Mouse (Mus musculus) CH12.LX (cell line): ENCODE measurements around the gene Nppa. TPM values are rescaled to one million over a fixed set of nuclear protein-coding genes. Genes with fewer than 3 reads are reported as not detected.

Experiments used
- DNase-seq: peaks from one replicate; pipeline ENCODE4 v3.0.0-alpha.2; 2013; ENCODE audit errors: extremely low read depth
- H3K27ac ChIP-seq: 2 replicates; pipeline ENCODE4 v1.5.1; 2012; ENCODE audit warnings: low read depth, mild to moderate bottlenecking, control low read depth, moderate library complexity; ENCODE audit not compliant: insufficient read depth
- H3K27me3 ChIP-seq: replicated peaks from 2 replicates; pipeline ENCODE3; 2012; ENCODE audit warnings: inconsistent platforms
- H3K36me3 ChIP-seq, 2 experiments: replicated peaks in 1 of 2; 2 replicates each; pipeline versions ENCODE3 to v1.6.1; 2012; ENCODE audit warnings: inconsistent platforms in 1 of 2, low read length in 1 of 2, mild to moderate bottlenecking in 1 of 2, mixed read lengths in 1 of 2, moderate library complexity in 1 of 2; ENCODE audit not compliant: control insufficient read depth in 1 of 2, insufficient read depth in 1 of 2
- H3K4me1 ChIP-seq, 2 experiments: 2 replicates each; pipeline ENCODE4 v1.6.1; 2012; ENCODE audit warnings: inconsistent platforms in 1 of 2, moderate library complexity in 1 of 2; ENCODE audit not compliant: insufficient read depth in 2 of 2, control insufficient read depth in 1 of 2
- H3K4me2 ChIP-seq: 2 replicates; pipeline ENCODE4 v1.6.1; 2012; ENCODE audit warnings: low read depth, mild to moderate bottlenecking, control low read depth; ENCODE audit not compliant: poor library complexity, insufficient read depth, severe bottlenecking
- H3K4me3 ChIP-seq, 3 experiments: fragments of 150-350 bp in 1 of 3; sonication (generic) in 1 of 3; replicated peaks in 1 of 3; 2 replicates each; pipeline versions ENCODE3 to v1.5.1; 2011 to 2012; ENCODE audit warnings: low read depth in 2 of 3, low read length in 2 of 3, mild to moderate bottlenecking in 2 of 3, moderate library complexity in 2 of 3, control low read depth in 1 of 3, improper control_type of control experiment in 1 of 3, inconsistent platforms in 1 of 3, mixed read lengths in 1 of 3; ENCODE audit not compliant: poor library complexity in 1 of 3
- H3K79me2 ChIP-seq: replicated peaks from 2 replicates; pipeline ENCODE4 v1.6.1; 2012; ENCODE audit warnings: mild to moderate bottlenecking, moderate library complexity; ENCODE audit not compliant: control insufficient read depth, poor library complexity, insufficient read depth, severe bottlenecking; ENCODE audit errors: extremely low read depth
- H3K9ac ChIP-seq: 2 replicates; pipeline ENCODE4 v1.6.1; 2012; ENCODE audit warnings: low read depth, mild to moderate bottlenecking, control low read depth, moderate library complexity; ENCODE audit not compliant: insufficient read depth
- H3K9me3 ChIP-seq: replicated peaks from 2 replicates; pipeline ENCODE3; 2012; ENCODE audit warnings: low read length, inconsistent platforms, mixed read lengths
- CHD1 ChIP-seq: IDR thresholded peaks from 2 replicates; pipeline ENCODE4 v1.6.1; 2012; ENCODE audit warnings: low read depth, low read length, improper control_type of control experiment, inconsistent platforms
- CHD2 ChIP-seq: IDR thresholded peaks from 2 replicates; pipeline ENCODE4 v1.6.1; 2011; ENCODE audit warnings: low read length, improper control_type of control experiment
- CTCF ChIP-seq, 2 experiments: IDR thresholded peaks in 1 of 2; conservative IDR thresholded peaks in 1 of 2; 2 replicates each; pipeline ENCODE4 v1.5.1; 2011 to 2012; ENCODE audit warnings: low read depth in 2 of 2, low read length in 2 of 2, improper control_type of control experiment in 1 of 2, inconsistent platforms in 1 of 2, mild to moderate bottlenecking in 1 of 2, moderate library complexity in 1 of 2
- E2F4 ChIP-seq: IDR thresholded peaks from 2 replicates; pipeline ENCODE4 v1.6.1; 2011; ENCODE audit warnings: low read depth, low read length, improper control_type of control experiment; ENCODE audit not compliant: insufficient replicate concordance
- ELF1 ChIP-seq: IDR thresholded peaks from 2 replicates; pipeline ENCODE4 v1.6.1; 2014; ENCODE audit warnings: low read depth, mild to moderate bottlenecking, inconsistent platforms, low read length, improper control_type of control experiment
- ETS1 ChIP-seq: conservative IDR thresholded peaks from 2 replicates; pipeline ENCODE4 v1.6.1; 2012; ENCODE audit warnings: low read depth, mild to moderate bottlenecking, inconsistent platforms, low read length, improper control_type of control experiment, moderate library complexity
- GABPA ChIP-seq: IDR thresholded peaks from 2 replicates; pipeline ENCODE4 v1.6.1; 2012; ENCODE audit warnings: low read depth, low read length, improper control_type of control experiment, inconsistent platforms; ENCODE audit not compliant: insufficient replicate concordance
- HCFC1 ChIP-seq: IDR thresholded peaks from 2 replicates; pipeline ENCODE4 v1.6.1; 2012; ENCODE audit warnings: low read depth, mild to moderate bottlenecking, inconsistent platforms, low read length, improper control_type of control experiment
- IRF4 ChIP-seq: IDR thresholded peaks from 2 replicates; pipeline ENCODE4 v1.6.1; 2014; ENCODE audit warnings: low read depth, mild to moderate bottlenecking, inconsistent platforms, low read length, improper control_type of control experiment
- JUN ChIP-seq: IDR thresholded peaks from 2 replicates; pipeline ENCODE4 v1.6.1; 2011; ENCODE audit warnings: low read depth, mild to moderate bottlenecking, low read length, improper control_type of control experiment, moderate library complexity; ENCODE audit not compliant: insufficient read depth
- JUND ChIP-seq: conservative IDR thresholded peaks from 2 replicates; pipeline ENCODE4 v1.6.1; 2011; ENCODE audit warnings: low read depth, low read length, improper control_type of control experiment
- KAT2A ChIP-seq: IDR thresholded peaks from 2 replicates; pipeline ENCODE4 v1.6.1; 2012; ENCODE audit warnings: low read length, improper control_type of control experiment, inconsistent platforms; ENCODE audit not compliant: insufficient replicate concordance
- MAFK ChIP-seq: IDR thresholded peaks from 2 replicates; pipeline ENCODE4 v1.6.1; 2011; ENCODE audit warnings: low read length, improper control_type of control experiment; ENCODE audit not compliant: insufficient replicate concordance
- MEF2A ChIP-seq: IDR thresholded peaks from 2 replicates; pipeline ENCODE4 v1.6.1; 2014; ENCODE audit warnings: low read depth, mild to moderate bottlenecking, inconsistent platforms, low read length, improper control_type of control experiment, borderline replicate concordance
- MXI1 ChIP-seq: IDR thresholded peaks from 2 replicates; pipeline ENCODE4 v1.6.1; 2011; ENCODE audit warnings: mild to moderate bottlenecking, low read depth, low read length, improper control_type of control experiment
- MYC ChIP-seq: IDR thresholded peaks from 2 replicates; pipeline ENCODE4 v1.6.1; 2011; ENCODE audit warnings: low read depth, mild to moderate bottlenecking, improper control_type of control experiment, low read length
- NELFE ChIP-seq: IDR thresholded peaks from 2 replicates; pipeline ENCODE4 v1.6.1; 2011; ENCODE audit warnings: low read depth, low read length, improper control_type of control experiment
- NRF1 ChIP-seq: IDR thresholded peaks from 2 replicates; pipeline ENCODE4 v1.6.1; 2014; ENCODE audit warnings: low read depth, mild to moderate bottlenecking, inconsistent platforms, low read length, improper control_type of control experiment, moderate library complexity
- RAD21 ChIP-seq: IDR thresholded peaks from 2 replicates; pipeline ENCODE4 v1.6.1; 2011; ENCODE audit warnings: low read depth, mild to moderate bottlenecking, low read length, improper control_type of control experiment, moderate library complexity
- SIN3A ChIP-seq: IDR thresholded peaks from 2 replicates; pipeline ENCODE4 v1.6.1; 2012; ENCODE audit warnings: low read length, improper control_type of control experiment, inconsistent platforms
- SMC3 ChIP-seq: IDR thresholded peaks from 2 replicates; pipeline ENCODE4 v1.6.1; 2011; ENCODE audit warnings: low read depth, low read length, improper control_type of control experiment
- TBP ChIP-seq: conservative IDR thresholded peaks from 2 replicates; pipeline ENCODE4 v1.6.1; 2011; ENCODE audit warnings: low read depth, low read length, improper control_type of control experiment
- TCF12 ChIP-seq: IDR thresholded peaks from 2 replicates; pipeline ENCODE4 v1.6.1; 2014; ENCODE audit warnings: low read depth, mild to moderate bottlenecking, inconsistent platforms, low read length, improper control_type of control experiment
- UBTF ChIP-seq: IDR thresholded peaks from 2 replicates; pipeline ENCODE4 v1.6.1; 2012; ENCODE audit warnings: low read depth, mild to moderate bottlenecking, inconsistent platforms, low read length, improper control_type of control experiment, moderate library complexity
- USF2 ChIP-seq: conservative IDR thresholded peaks from 2 replicates; pipeline ENCODE4 v1.6.1; 2011; ENCODE audit warnings: low read depth, low read length, improper control_type of control experiment
- ZKSCAN1 ChIP-seq: IDR thresholded peaks from 2 replicates; pipeline ENCODE4 v1.6.1; 2012; ENCODE audit warnings: low read depth, inconsistent platforms, low read length, improper control_type of control experiment, borderline replicate concordance
- ZMIZ1 ChIP-seq: IDR thresholded peaks from 2 replicates; pipeline ENCODE4 v1.6.1; 2012; ENCODE audit warnings: low read depth, mild to moderate bottlenecking, inconsistent platforms, low read length, improper control_type of control experiment
- dilution Hi-C: fragments of 300-500 bp; cut with MboI; formaldehyde crosslinking; loops from 2 replicates; pipeline ENCODE4 v1.14.3; 2020; ENCODE audit warnings: low sequenced_read_pairs; ENCODE audit not compliant: extremely low pct_unique_long_range_greater_than_20kb, extremely low pct_ligation_motif_present
- in situ Hi-C: fragments of 300-500 bp; cut with MboI; formaldehyde crosslinking; loops from 3 replicates; pipeline ENCODE4 v1.14.3; 2019; ENCODE audit warnings: low sequenced_read_pairs, low pct_ligation_motif_present, low pct_unique_long_range_greater_than_20kb, mixed read lengths
- polyA plus RNA-seq: library from polyadenylated mRNA; unstranded; fragments of >175 nt; gene quantifications from 2 replicates; pipeline ENCODE4 v1.2.1, GENCODE M21; 2012; ENCODE audit warnings: low read depth; ENCODE audit not compliant: insufficient read length
- total RNA-seq, 2 experiments: library from RNA; depleted of rRNA; stranded (reverse); fragments of 300-350 nt in 1 of 2; fragments of >200 nt in 1 of 2; gene quantifications; 2 replicates each; pipeline ENCODE4 v1.2.3; 2012 to 2014

Gene Nppa
- total and polyA plus RNA-seq, 3 experiments: not detected

- Histone ChIP-seq H3K9me3 (no peaks in the 10 kb centered on the region), H3K27me3 (peaks cover 10% of the 10 kb centered on the region), H3K4me1 (peaks cover 5 to 10% of the 10 kb centered on the region in 2 experiments), H3K9ac (no peak overlapping the region), H3K27ac (no peak overlapping the region), H3K4me2 (no peak overlapping the region), H3K36me3 (peaks cover 0 to 1% of the 10 kb centered on the region in 2 experiments), H3K79me2 (no peaks in the 10 kb centered on the region), H3K4me3 (no peak overlapping the region)
- no peak for DNase-seq
- dilution Hi-C loops: no loop called here
- in situ Hi-C loops: loop anchor here (10.0 kb wide), 1 partner anchor 198 kb away; the partner anchor contains the start of gene Fbxo6
- TF ChIP-seq MEF2A (no peak), NRF1 (no peak)
Observed at GRCm38 (mm10) chr4:147957141-147957540, 43.4 kb upstream of the Nppa start.

- H3K9me3 ChIP-seq: no peaks in the 10 kb centered on the region
- no peaks in the 10 kb centered on the region for H3K79me2 ChIP-seq
- no peak overlapping the region for H3K4me3 ChIP-seq
- peaks cover 28% of the 10 kb centered on the region for H3K27me3 ChIP-seq
- dilution Hi-C loops: no loop called here
- DNase-seq: peak; percentile 93
- in situ Hi-C loops: loop anchor here (5.0 to 10.0 kb wide), 2 partner anchors 42 to 195 kb away; partner anchors contain the start of genes Fbxo6 and Nppa
- H3K9ac ChIP-seq: no peak overlapping the region
- peaks cover 5 to 10% of the 10 kb centered on the region in 2 experiments for H3K4me1 ChIP-seq
- H3K27ac ChIP-seq: no peak overlapping the region
- TF ChIP-seq ZMIZ1: no peak
- no peak for TF ChIP-seq USF2
- no peak for TF ChIP-seq TBP
- peak; percentile 45; the same call in 1 of the 2 replicates for TF ChIP-seq HCFC1
- TF ChIP-seq IRF4: peak; percentile 62; the same call in 1 of the 2 replicates
- TF ChIP-seq E2F4: no peak
- no peak for TF ChIP-seq CHD2
- TF ChIP-seq MAFK: no peak
- 0 out of 2 replicates have a peak, but pooled peaks have one; percentile 10 for TF ChIP-seq MYC
- TF ChIP-seq GABPA: no peak
- peak; percentile 85 for TF ChIP-seq ELF1
- TF ChIP-seq ETS1: no peak
- TF ChIP-seq UBTF: no peak
- TF ChIP-seq CTCF (conservative IDR thresholded peaks at IDR 0.05 in 1 of 2, IDR thresholded peaks at IDR 0.05 in 1 of 2; ENCODE audit: low read depth in 2 of 2, low read length in 2 of 2): peak; percentile 83 to 96
- no peak; the same call in 1 of the 2 replicates for TF ChIP-seq MXI1
- TF ChIP-seq RAD21: peak; percentile 91
- no peak for TF ChIP-seq JUN
- TF ChIP-seq JUND: no peak
- TF ChIP-seq TCF12: no peak; the same call in 1 of the 2 replicates
- peak; percentile 87 for TF ChIP-seq SMC3
- TF ChIP-seq NRF1: no peak
- TF ChIP-seq ZKSCAN1: no peak
- no peak for TF ChIP-seq SIN3A
- TF ChIP-seq NELFE: peak; percentile 35; the same call in 1 of the 2 replicates
- no peak for TF ChIP-seq CHD1
- no peak for TF ChIP-seq KAT2A
- H3K36me3 ChIP-seq: no peaks in the 10 kb centered on the region
- peak overlapping the region; percentile 12; the same call in 1 of the 2 replicates for H3K4me2 ChIP-seq
Observed at GRCm38 (mm10) chr4:147959881-147960831, 40.4 kb upstream of the Nppa start.
